Mouse (Mus musculus) erythroblast, adult 5-6 weeks (primary cell): Measurements from ENCODE around the gene Eif3i. TPM values are rescaled to one million over a fixed set of nuclear protein-coding genes. Genes with fewer than 3 reads are reported as not detected.

ENCODE experiments used
- ATAC-seq: replicated peaks from 2 replicates; pipeline ENCODE4 v1.8.0; 2016; ENCODE audit warnings: moderate number of reproducible peaks, mild to moderate bottlenecking, moderate TSS enrichment, inconsistent platforms; ENCODE audit not compliant: poor library complexity, low FRiP score, severe bottlenecking
- total RNA-seq, 2 experiments: library from RNA; stranded (forward) in 1 of 2; stranded (reverse) in 1 of 2; fragments of 150-400 nt in 1 of 2; fragments of 200-764, 138-1000 nt in 1 of 2; gene quantifications; 2 replicates each; pipeline versions ENCODE4 v1.2.3 to v1.2.4; 2015 to 2017; ENCODE audit warnings: low replicate concordance in 2 of 2

Eif3i gene
- total RNA-seq, 2 experiments from 2014 or later, result 50.9 to 113 TPM

- ATAC-seq, result no peak
These were observed 20.2 kb upstream of the Eif3i start for GRCm38 (mm10) chr4:129620419-129621282.

GRCm38 (mm10) chr4:129618786-129619691 is 18.6 kb upstream of the Eif3i start, which contains the start of gene Iqcc:
Gene Iqcc (minus strand): TSS chr4:129619099.
- ATAC-seq, result peak; percentile 95

- ATAC-seq, result no peak
These were observed 17.6 kb upstream of the Eif3i start for GRCm38 (mm10) chr4:129618031-129618430.

DNA sequence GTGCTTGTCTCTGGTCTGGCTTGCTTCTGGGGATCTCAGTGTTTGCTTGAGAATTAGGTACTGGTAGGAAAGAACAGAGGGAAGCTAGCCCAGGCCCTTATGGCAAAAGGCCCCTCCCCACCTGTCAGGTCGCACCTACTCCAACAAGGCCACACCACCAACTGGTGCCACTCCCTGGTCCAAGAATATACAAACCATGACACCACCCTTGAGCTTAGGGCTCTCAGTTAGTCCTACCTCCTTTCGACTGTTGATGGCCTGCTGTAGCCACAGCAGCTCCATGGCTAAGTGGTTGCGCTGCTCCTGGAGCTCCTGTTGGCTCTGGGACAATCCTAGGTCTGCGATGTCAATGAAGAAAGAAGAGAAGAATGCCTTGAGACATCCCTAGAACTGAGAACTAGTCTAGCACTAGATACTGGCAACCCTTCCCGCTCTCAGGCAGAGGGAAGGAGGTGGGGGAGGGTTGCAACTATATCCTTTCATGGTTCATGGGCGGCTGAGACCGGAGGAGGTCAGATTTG is 16.7 kb upstream of the Eif3i start:
- no peak for ATAC-seq

- no peak for ATAC-seq
These were observed 16.2 kb upstream of the Eif3i start for GRCm38 (mm10) chr4:129616631-129617030.

DNA sequence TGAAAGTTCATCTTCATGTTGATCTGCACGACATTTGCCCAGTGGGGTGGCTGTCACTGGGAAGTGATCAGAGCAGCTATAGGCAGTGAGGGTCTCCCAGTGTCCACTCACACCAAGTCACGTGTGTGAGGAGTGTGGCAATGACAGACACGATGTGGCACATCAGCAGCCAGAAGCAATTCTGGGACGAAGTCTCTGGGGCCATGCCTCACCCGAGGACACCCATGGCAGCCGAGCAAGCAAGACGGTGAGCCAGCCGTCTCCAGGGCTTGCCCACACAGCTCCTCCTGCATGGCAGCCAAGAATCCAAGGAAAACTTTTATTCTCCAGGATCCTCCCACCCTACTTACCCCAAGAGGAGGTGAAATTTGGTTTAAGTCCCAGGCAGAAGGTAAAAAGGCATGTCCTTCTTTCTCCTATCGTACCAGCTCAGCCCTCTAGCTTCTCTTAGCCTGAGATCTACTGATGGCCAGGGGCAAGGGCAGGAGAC is 15.4 kb upstream of the Eif3i start:
- no peak for ATAC-seq

- ATAC-seq, result no peak
These were observed 13.6 kb upstream of the Eif3i start, which contains the start of gene Dcdc2b for GRCm38 (mm10) chr4:129614093-129614492. Gene Dcdc2b (minus strand): TSS chr4:129614257.

- no peak for ATAC-seq
These were observed 10.0 kb upstream of the Eif3i start for GRCm38 (mm10) chr4:129610472-129610871.

DNA sequence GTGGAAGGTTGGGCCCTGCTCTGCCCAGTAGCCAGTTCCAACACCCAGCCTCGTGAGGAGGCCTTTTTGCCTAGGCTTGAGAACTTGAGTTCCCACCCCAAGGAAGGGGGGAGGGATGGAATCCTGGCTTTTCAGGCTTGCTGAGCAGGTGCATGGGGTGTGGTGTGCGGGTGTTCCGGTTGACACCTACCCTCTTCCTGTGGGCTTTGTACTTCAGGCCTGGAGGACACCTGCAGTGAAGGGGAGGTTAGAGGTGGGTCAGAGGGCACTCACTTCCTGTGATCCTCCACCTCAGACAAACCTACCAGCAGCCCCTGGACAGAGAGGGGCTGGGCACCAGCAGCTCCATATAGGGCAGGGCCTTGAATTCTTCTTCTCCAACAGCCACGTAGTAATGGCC is 9.6 kb upstream of the Eif3i start:
- no peak for ATAC-seq

DNA sequence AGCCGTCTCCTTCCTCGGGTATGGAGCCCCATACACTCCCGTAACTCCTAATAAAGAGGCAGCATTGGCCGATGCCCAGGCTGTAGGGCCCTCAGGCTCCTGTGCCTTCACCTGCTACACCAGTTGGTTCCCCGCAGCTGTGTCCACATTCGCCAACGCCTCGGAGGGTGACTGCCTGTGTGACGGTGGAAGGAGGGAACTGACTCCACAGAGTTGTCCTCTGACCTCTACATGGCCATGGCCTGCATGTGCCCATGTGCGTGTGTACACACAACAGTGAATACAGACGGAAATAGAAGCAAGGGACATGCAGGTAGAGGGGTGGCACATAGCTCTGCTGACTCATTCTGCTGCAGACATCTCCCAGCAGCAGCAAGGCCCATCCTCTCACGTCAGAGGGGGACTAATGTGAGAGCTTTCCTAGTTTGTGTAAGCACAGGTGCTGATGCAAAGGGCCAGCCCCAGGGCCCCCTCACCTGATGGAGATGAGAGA is 8.7 kb upstream of the Eif3i start:
- no peak; the same call in 1 of the 2 replicates for ATAC-seq

- peak; percentile 91 for ATAC-seq
These were observed 8.1 kb upstream of the Eif3i start for GRCm38 (mm10) chr4:129608426-129609025.

DNA sequence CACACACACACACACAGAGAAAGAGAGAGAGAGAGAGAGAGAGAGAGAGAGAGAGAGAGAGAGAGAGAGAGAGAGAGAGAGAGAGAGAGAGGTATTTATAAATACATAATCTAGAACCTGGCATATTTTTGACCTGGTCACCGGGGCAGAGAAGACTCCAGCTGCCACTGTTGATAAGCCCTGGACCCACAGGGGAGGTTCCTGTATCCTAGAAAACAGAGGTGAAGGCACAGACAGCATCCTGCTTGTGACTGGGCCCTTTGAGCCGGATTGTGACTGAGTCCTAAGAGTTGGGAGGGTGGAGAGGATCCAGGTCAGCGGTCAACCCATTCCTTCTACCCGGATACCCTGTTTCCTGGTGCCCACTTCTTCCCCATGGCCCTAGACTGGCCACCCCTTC is 11.6 kb downstream of the Eif3i start:
- ATAC-seq, result peak; percentile 89

DNA sequence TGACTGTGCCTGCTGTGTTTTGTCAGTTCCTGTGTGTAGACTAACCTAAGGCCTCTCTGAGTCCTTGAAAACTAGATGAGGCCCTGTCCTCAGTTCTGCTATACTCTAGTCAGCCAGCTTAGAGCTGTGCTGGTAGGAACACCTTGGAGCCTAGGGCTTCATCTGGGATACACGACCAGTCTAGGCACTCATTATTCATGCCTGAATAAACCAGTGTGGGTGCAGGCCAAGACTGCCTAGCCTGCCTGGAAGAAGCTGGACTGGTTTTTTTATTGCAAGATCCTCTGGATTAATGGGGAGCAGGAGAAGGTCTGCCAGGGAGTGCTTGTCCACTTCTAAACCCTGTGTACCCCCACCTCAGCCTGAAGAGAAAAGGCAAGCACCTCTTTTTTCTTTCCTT is 13.5 kb downstream of the Eif3i start:
- no peak for ATAC-seq

- ATAC-seq, result no peak
These were observed 14.7 kb downstream of the Eif3i start for GRCm38 (mm10) chr4:129585773-129586172.

DNA sequence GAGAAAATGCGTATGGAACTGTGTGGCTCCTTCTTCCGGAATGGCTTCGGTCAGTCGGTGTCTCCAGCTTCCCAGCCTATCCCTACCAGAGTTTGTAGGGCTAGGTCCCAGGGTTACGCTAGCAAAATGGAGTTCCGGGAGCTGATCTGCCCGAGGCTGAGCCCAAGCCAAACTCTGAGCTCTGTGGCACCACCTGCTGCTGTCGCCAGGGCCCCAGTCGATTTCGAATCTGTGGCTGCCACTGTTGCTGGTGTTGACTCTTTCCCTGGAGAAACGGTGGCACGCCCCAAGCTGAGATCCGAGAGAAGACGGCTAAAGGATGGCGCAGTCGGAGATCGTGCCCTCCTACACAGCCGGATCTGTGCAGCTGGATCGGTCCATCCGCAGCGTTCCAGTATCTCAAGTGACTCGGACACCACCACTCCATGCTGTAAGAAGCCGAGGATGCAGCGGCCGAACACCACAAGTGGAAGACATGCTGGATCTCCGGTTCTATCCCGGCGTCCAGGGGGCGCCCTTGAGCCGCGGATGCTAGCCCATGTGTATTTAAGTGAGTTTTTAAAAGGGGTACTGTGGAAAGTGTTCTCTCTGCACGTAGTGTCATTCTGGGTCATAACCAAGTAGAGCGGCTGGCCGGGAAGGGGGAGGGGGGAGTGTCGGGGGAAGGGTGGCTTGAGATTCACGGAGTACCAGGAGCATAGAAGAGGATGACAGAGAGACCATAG is 15.4 kb downstream of the Eif3i start:
- ATAC-seq, result peak; percentile 73

DNA sequence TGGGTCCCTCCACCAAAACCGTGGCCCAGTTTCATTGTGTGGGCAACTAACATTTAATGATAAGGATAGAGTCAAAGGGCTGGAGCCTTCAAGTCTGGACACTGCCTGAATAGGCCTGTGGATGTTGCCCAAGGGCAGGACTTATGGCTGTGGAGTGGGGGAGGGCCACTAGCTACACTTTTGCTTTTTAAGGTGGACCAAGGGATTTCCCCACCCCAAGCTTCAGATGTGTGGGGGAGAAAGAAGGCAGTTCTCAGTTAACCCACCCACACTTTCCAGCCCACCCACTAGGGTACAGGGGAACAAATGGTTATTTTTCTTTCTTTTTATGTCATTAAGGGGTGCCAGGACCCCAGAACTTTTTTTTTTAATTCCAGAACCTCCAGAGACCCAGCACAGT is 16.1 kb downstream of the Eif3i start:
- no peak for ATAC-seq

- ATAC-seq, result no peak
These were observed 18.2 kb downstream of the Eif3i start for GRCm38 (mm10) chr4:129582251-129582650.

DNA sequence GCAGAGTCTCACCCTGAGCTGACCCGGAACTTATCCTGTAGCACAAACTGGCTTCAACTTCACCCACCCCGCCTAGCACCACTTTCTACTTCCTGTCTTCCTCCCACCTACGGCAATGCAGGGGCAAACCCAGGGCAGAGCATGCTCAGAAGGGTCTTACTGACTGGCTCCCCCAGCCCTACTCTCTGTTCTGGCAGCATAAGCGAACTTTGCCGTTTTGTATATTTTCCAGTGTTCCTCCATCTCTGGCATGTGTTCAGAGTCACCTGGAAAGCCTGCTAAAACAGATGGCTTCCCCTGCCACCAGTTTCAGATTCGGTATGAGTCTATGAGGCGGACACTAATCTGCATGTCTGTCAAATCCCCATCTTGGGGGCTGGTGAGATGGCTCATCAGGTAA is 20.1 kb downstream of the Eif3i start:
- no peak for ATAC-seq

DNA sequence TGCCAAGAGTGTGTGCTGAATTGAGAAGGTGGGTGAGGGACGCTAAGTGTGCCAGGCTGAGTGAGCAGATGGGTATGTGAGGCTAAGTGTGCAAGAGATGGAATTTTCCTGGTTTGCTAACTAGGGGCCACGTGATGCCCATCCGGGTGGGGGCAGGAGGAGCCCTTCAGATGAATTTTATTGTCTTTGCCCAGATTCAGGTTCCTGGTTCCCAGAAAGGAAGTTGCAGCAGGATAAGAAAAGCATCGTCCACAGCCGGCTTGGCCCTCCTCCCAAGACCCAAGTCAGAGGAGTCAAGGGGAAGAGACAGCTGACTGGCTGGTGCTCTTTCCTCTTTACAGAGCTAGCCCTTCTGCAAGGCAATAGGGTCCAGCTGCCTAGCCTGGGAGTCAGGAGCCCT is 22.0 kb downstream of the Eif3i start, which contains the start of gene Fam167b:
Gene Fam167b, minus strand, starts transcription at position 84 of the 400 bp plus-strand sequence.
- no peak for ATAC-seq
